Mouse (Mus musculus) gastrocnemius, postnatal 36 days (tissue): Measurements from ENCODE around the gene Ddx28. TPM values are rescaled to one million over a fixed set of nuclear protein-coding genes. Genes with fewer than 3 reads are reported as not detected.
"Not testable (repeated sequence)": the region's sequence is repeated elsewhere in the genome, so short reads cannot be mapped to it uniquely, and the experiment has no call there.

Experiments used
- DNase-seq, 2 experiments: peaks; one replicate each; pipeline ENCODE4 v3.0.0; 2022
- intact Hi-C: fragments of 180-260 bp; cut with DNase I; formaldehyde crosslinking; loops from one replicate; pipeline ENCODE4 v1.15.1; 2025
- total RNA-seq, 2 experiments: library from RNA; stranded (reverse); gene quantifications; 2 replicates each; pipeline ENCODE4 v1.2.3; 2021

The Ddx28 gene
- total RNA-seq, 2 experiments from 2014 or later = 8.2 to 9.6 TPM

GRCm38 (mm10) chr8:106018039-106018438 is 6.4 kb upstream of the Ddx28 start:
- DNase-seq = no peak

GRCm38 (mm10) chr8:106017130-106017529 is 5.4 kb upstream of the Ddx28 start:
- DNase-seq = no peak
- intact Hi-C loops = no loop called here

More at GRCm38 (mm10) chr8:106018039-106018438, 6.4 kb upstream of the Ddx28 start:
- intact Hi-C loops = no loop called here

DNA sequence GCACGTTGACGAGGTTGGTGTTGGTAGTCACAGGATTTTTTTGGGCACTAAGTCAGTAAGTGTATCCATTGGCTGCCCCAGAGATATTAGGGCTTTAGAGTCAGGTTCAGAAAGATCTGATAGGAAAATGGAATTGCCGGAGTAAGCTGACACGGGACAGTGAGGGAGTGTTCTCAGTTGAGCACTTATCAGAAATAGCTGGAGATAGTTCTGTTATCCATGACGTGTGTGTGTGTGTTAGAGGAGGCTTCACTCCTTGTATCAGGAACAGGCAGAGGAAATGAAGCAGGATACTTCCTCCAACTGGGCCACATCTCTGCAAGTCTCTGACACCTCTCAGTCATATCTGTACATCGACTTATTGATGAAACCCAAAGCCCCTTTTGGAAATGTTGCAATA is 4.6 kb upstream of the Ddx28 start:
- DNase-seq = no peak
- intact Hi-C loops = no loop called here

- DNase-seq, intact Hi-C loops: not testable (repeated sequence)
These were observed 521 bp upstream of the Ddx28 start for GRCm38 (mm10) chr8:106012203-106012602.

GRCm38 (mm10) chr8:106010748-106011642 is 687 bp downstream of the Ddx28 start:
- intact Hi-C loops = no loop called here
- peak; percentile 81 to 84 for DNase-seq

DNA sequence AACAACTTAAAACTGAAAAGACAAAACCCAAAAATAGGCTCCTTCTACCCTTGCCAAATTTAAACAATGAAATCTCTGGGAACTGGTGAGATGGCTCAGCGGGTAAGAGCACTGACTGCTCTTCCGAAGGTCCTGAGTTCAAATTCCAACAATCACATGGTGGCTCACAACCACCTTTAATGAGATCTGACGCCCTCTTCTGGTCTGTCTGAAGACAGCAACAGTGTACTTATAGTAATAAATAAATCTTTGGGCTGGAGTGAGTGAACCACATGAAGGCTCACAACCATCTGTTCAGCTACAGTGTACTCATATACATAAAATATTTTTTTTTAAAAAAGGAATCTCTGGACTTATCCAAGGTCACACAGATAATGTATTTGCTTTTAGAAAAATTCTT is 3.8 kb downstream of the Ddx28 start:
- DNase-seq, intact Hi-C loops: not testable (repeated sequence)

DNA sequence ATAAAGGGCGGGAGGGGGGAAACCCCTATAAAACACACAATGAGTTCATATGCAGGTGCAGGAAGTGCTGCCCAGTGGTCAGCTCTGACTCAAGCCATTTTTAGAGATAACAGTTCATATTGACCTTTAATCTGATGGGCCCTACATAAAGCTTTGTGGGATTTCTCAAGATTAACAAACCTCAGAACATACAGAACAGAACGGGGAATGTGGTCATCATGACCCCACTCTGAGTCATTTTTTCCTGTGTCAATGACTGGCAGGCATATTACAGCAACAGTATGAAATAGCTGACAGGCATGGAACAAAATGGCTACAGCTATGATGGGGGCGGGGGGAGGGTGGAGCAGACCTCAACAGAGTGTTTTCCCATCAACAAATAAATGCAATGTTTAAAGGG is 4.5 kb downstream of the Ddx28 start:
- intact Hi-C loops = no loop called here

DNA sequence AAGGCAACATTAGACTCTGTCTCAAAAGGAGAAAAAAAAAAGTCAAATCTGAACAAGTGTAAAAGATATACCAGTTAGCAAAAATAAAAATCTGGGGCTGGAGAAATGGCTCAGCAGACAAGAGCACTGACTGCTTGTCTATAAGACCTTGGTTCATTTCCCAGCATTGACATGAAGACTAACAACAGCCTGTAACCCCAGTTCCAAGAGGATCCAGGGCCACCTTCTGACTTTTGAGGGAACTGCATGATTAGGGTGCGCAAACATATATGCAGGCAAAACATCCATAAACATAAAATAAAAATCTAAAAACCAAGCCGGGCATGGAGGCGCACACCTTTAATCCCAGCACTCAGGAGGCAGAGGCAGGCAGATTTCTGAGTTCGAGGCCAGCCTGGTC is 5.3 kb downstream of the Ddx28 start:
- DNase-seq = no peak
- intact Hi-C loops = no loop called here

More for the DNA sequence above, 4.5 kb downstream of the Ddx28 start:
- DNase-seq = no peak

DNA sequence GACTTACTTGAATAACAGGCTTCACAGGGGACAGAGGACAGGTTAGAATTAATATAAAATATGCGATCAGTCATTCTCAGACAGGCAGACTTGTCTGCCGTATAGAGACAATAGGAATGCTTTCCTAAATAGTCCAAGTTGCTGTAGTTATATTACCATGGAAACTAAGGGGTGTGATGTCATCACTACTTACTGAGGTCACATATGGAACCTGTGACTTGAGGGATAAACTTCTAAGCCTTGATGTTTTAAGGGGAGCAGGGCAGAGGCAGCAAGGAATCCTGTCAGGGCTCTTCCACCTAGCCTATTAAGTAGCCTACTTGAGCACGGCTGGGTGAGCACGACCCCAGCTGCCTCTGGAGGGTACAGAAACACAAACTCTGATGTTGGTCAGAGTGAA is 5.8 kb downstream of the Ddx28 start, which contains the start of gene Dpep2nb:
Gene Dpep2nb (minus strand): TSS at position 101 of the 400 bp plus-strand sequence.
- DNase-seq = no peak
- intact Hi-C loops = no loop called here

- intact Hi-C loops = no loop called here
- DNase-seq = no peak
These were observed 7.0 kb downstream of the Ddx28 start for GRCm38 (mm10) chr8:106004538-106005207.

- intact Hi-C loops = no loop called here
- no peak for DNase-seq
These were observed 9.8 kb downstream of the Ddx28 start for GRCm38 (mm10) chr8:106001908-106002307.

- no peak for DNase-seq
- intact Hi-C loops = loop anchor here (10.0 kb wide), 1 partner anchor 116 kb away; no protein-coding TSS in a partner anchor
These were observed 12.7 kb downstream of the Ddx28 start for GRCm38 (mm10) chr8:105998971-105999370.

GRCm38 (mm10) chr8:105996359-105996758 is 15.3 kb downstream of the Ddx28 start:
- intact Hi-C loops = loop anchor here (10.0 kb wide), 1 partner anchor 118 kb away; no protein-coding TSS in a partner anchor
- DNase-seq = no peak

DNA sequence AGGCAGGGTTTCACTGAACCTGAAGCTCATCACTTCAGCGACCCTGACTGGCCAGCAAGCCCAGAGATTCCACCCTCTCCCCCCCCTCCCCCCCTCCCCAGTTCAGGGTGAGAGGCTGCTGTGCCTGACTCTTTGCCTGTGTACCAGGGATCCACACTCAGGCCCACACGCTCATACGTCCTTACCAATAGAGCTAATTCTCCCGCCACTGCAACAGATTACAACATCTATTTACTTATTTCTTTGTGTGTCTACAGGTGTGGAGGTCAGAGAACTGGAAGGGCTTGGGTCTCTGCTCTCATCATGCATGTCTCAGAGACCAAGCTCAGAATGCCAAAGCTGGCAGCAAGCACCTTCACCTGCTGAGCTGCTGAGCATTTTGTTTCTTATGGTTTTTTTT is 18.5 kb downstream of the Ddx28 start:
- no peak for DNase-seq
- intact Hi-C loops = loop anchor here (10.0 kb wide), 1 partner anchor 122 kb away; no protein-coding TSS in a partner anchor

GRCm38 (mm10) chr8:105992499-105992898 is 19.2 kb downstream of the Ddx28 start:
- no peak for DNase-seq
- intact Hi-C loops = loop anchor here (10.0 kb wide), 1 partner anchor 122 kb away; no protein-coding TSS in a partner anchor

GRCm38 (mm10) chr8:105991546-105991945 is 20.1 kb downstream of the Ddx28 start:
- no peak for DNase-seq
- intact Hi-C loops = loop anchor here (1.0 to 10.0 kb wide), 2 partner anchors 31 to 123 kb away; no protein-coding TSS in a partner anchor

DNA sequence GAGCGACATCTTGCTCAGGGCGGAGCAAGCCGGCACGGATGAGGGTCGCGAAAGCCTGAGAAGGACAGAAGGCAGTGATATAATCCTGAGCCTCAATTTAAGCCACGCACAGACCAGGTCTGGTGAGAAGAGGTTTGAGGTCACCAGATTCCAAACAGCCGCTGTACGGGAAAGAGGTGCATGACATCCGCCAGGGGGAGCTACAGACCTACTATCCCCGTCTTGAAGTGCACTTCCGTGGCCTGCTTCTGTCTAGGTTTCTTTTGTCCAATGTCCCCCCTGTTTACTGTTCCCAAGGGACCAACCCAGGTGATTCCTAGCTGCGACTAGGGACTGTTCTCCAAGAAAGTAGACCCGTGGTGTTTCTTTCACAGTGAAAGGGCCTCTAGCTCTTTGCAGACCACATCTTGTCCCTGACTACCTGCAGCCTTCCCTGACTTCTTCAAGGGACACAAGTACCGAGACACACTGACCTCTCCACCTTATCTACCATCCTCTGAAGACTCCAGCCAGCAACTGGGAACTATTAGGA is 20.8 kb downstream of the Ddx28 start, which contains the start of gene Dus2:
Gene Dus2 (plus strand): TSS at position 482 of the 532 bp plus-strand sequence.
- intact Hi-C loops = loop anchor here (1.0 to 10.0 kb wide), 2 partner anchors 31 to 124 kb away; no protein-coding TSS in a partner anchor
- DNase-seq = peak; percentile 59 to 77

DNA sequence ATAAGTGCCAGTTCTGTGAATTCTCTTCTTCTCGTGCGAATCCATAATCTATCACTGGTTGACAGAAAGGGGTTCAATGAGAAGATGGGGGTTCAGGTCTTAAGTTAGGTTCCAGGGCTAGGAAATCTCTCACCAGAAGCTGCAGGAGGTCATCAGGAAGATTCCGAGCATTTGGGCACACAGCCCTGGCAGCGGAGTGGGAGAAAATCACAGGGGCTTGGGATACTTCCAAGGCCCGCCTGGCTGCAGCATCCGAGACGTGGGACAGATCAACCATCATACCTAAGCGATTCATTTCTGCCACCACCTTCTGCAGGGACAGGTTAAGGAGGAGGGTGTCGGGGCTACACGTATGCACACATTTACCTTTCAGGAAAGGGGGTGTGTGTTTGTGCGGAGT is 23.1 kb downstream of the Ddx28 start:
- intact Hi-C loops = no loop called here
- DNase-seq = no peak

- DNase-seq, intact Hi-C loops: not testable (repeated sequence)
These were observed 28.3 kb downstream of the Ddx28 start for GRCm38 (mm10) chr8:105983406-105983805.

- DNase-seq = no peak
- intact Hi-C loops = no loop called here
These were observed 30.5 kb downstream of the Ddx28 start for GRCm38 (mm10) chr8:105981146-105981545.

DNA sequence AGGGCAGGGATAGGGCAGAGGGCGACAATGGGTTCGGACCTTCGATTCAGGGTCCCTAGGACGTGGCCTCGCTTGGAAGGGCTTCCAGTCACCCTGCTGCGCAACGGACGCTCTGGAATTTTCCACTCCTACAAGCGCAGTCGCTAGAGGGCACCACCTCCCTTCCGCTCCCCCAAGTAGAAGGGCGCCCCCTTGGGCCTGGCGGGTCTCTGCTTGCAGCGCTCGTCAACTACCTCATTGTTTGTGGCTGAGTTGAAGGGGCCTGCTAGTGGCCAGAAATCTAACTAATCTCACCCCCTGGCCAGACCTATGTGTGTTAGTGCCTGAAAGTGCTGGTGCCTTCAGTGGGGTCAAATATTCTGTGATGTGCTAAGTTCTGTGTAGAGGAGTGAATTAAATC is 32.4 kb downstream of the Ddx28 start, which contains the start of gene Dpep3:
Gene Dpep3 (minus strand): TSS at position 105 of the 400 bp plus-strand sequence.
- no peak for DNase-seq
- intact Hi-C loops = no loop called here
